Mouse (Mus musculus) frontal cortex, postnatal 25 days (tissue): ENCODE measurements around the gene Krt88.
A peak's percentile ranks its signal among the peaks of the same experiment; 100 is the strongest.

ENCODE experiments used
- DNase-seq, 2 experiments: peaks; one replicate each; pipeline ENCODE4 v3.0.0; 2022; ENCODE audit warnings: low spot score in 2 of 2

Krt88 gene

DNA sequence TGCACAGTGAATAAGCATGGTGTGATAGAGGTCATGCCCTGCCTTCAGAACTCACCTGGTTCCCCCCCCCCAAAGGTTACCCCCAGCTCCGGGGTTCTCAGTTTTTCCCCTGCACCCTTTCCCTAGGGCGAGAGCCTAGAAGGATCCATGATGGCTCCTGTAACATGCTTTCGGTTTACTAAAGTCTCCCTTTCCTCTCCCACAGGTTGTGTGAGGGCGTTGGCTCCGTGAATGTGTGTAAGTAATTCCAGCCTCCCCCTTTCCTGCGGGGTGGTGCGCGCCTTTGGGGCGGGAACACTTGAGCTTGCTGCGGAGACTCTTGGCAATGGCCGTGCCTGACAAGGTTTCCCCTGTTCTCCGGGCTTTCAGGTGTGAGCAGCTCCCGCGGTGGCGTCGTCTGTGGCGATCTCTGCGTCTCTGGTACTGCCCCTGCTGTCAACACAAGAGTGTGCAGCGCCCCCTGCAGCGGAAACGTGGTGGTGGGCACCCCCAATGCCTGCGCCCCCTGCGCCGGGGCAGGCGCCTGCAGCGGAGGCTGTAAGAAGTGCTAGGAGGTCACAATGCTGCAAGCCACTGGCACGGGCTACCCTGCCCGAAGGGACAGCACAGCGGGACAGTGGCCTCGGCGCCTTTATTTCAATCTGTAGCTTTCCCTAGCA is 31.6 kb downstream of the Krt88 start:
- peak; percentile 19 to 30 for DNase-seq

DNA sequence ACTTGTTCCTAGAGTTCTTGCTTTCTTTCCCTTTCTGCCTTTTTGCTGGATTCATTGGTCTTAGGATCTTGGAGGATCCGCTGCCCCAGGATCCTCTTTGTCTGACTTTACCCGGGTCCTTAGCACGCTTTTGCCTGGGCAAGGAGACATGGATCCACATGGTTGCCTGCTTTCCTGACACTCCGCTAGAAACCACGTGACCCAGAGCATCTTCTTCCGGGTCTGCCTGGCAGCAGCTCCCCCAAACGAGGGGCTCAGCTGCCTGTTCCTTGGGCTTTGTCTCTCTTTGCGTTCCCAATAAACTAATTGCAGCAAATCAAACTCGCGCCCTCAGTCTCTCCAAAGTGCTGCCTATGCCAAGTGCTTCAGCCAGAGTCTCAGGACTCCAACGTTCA is 32.1 kb downstream of the Krt88 start:
- DNase-seq = no peak

DNA sequence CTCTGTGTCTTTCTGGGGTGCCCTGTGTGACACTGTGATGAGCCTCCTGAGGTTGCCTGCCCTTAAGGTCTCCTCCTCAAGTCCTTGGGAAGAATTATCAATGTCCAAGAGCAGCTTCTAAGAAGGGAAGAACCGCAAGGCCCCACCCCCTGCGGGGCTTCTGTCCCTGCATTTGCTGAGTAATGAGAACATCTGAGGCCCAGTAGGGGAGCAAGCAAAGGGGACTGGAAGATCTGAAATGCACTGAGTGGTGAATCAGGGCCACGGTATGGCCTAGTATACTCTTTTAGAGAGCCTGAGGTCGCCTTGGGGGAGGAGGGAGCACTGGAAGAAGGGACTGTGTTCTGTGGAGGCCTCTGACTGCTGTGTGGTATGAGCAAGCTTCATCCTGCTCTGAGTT is 34.5 kb downstream of the Krt88 start:
- DNase-seq = no peak

DNA sequence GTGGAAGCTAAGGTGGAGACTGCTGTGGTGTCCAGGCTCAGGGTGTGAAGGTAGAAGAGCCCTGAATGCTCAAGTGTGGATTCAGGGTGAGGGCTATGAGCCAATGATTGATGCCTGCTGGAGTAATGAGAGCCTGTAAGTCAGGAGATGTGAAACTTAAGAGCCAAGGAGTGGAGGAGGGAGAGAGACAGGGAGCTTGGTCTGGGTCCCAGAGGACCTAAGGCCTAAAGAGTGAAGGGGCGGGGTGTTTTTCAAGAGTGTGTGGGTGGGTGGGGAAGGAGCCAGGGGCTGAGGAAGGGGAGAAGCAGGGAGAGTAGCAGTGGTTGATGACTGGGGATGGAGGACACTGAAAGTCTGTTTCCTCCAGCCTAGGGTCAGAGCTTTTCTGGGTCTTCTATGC is 36.1 kb downstream of the Krt88 start:
- no peak for DNase-seq

DNA sequence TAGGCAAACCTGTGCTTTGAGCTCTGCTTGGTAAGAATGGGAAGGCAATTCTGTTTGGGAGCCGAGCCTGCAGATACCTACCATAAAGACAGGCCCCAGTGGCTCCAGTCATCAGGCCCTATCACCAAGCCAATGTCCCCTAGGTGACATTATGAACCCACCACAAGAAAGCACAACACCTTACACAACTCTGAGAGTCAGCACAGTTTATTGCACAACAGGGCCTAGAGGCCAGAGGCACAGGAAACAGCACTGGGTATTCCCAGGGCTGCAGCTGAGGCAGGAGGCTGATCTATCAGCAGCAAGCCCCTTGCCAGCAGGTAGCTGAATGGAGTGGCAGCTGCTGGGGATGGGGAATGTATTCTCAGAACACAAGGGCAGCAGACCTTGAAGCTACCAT is 37.4 kb downstream of the Krt88 start:
- no peak for DNase-seq

DNA sequence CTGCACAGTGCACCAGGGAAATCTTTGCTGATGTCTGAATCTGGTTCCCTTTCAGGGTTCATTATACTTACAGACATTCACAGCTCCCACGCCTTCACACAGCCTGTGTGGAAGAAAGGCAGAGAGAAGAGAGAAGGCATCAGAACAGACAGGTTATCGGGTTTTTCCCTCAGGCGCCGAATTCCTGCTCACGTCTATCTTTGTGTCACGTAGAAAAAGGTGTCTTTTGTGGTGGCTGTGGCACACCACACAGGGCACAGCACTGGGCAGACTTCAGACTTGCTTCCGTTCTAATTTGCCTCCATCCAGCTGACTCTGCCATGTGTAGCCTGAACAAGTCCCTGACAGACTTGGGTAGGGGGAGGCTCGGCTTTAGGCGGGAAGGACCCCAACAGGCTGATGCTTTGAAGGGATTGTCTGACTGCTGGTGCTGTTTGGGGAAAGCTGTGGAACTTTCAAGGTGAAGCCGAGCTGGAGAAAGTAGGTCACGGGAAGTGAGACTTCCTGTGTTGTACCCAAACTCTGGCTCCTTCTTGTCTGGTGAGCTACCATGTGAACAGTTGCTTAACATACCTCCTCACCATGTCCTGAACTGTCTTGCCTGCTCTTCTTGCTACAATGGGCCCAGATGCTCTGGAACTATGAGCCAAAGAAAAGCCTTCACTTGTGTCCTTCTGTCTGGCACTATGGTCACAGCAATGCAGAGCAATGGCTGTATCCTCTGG is 38.5 kb downstream of the Krt88 start:
- DNase-seq = peak; percentile 9 to 39

DNA sequence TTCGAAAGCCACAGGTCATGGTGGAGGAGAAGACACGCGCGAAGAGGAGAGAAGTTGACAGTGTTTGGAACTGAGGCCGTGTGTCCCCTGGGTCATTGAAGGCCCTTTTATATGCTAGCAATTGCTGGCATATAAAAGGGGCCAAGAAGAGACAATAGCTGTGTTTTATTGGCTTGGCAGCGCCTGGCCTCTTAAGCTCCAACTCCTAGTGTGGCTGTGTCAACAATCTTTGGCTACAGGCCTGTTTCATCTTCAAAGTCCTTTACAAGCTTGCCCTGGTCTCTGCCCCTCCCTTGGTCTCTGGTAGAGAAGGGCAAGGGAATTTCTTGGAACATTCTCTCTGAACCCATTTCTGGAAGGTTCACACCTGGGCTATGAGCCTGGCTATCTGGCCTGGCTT is 43.9 kb downstream of the Krt88 start, which contains the start of gene Krt83:
TSS of gene Krt83 (minus strand) at position 82 of the 400 bp plus-strand sequence.
- no peak for DNase-seq

DNA sequence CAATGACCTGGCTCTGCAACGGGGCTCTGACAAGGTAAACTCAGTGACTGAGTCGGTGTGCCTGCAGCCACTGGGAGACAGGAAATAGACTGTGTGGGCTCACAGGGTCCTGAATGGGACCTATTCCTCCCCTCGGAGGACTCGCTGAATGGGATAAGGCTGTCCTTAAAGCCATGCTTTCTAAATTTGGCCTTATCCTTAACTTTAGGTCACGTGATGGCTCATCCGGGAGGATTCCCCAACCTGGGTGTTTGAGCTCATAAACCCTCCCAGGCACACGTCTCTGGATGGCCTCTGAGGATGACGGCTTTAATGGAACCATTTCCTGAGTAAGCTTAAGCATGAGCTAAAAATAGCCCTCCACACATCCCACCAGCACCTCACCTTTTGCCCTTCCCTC is 45.2 kb downstream of the Krt88 start:
- no peak for DNase-seq

DNA sequence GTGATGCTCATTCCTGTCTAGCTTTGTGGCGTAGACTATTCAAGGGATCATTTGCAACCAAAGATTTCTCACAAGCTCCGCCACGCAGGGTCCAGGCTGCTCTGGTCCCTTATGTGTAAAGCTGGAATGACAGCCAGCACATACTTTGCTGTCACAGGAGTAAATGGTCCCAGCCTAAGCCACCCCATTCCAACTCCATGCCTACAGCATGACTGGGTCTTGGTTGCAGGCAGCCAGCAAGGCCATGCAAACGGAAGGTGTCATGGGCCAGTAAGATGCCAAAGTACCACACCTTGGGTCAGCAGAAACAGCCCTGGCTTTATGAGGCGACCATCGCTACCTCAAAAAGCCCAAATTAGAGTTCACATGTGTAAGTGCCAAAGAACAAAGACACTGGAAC is 46.2 kb downstream of the Krt88 start:
- no peak for DNase-seq

DNA sequence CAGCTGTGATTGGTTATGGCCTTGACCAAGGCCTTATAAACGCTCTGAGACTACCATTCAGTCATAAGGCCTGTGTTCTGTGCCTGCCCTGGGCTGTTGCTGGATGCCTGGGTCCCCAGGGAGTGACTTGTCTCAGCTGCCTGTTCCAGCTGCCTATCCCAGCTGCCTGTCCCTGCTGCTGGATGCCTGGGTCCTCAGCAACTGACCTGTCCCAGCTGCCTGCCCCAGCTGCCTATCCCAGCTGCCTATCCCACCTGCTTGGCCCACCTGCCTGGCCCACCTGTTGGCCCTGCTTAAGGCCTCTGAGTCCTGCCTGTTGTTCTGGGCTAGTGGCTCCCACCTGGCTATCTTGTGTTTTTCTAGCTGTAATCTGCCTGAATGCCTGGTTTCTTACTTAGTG is 46.7 kb downstream of the Krt88 start:
- no peak for DNase-seq

DNA sequence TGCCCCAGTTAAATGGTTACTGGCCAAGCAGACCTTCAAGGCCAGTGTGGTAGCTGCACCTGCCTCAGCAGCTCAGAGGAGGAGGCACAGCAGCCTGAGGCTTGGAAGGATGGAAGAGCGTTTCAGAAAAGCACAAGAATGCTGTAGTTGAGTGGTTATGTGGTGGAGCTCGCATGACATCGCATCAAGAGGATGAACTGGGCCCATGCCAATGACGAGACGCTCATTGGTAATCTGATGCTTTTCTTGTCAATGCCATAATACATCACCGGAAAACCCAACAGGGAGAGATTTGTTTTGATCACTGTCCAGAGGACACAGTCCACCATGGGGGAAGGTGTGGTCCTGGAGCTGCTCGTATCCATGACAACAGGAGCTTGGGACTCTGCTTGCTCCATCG is 47.7 kb downstream of the Krt88 start:
- DNase-seq = no peak

DNA sequence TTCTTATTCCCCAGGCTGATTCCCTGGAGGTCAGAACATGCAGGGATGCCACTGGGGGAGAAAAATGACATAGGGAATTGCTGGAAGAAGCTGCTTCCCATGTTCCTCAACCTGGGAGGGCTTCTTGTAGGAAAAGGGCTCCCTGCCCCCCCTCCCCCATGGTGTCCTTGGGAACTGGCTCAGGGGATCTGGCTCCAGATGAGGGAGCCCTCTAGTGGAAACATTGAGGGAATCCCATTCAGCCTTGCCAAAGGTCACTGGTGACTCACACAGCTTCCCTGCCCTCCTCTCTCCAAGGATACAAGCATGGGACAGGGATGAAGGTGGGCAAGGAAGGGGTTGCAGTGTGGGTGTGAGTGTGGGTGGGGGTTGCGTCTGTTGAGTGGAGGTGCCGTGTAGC is 49.6 kb downstream of the Krt88 start:
- DNase-seq = no peak
